Mouse (Mus musculus) ovary, postnatal 14 days (tissue): ENCODE data around the gene Prkcg.
"Not testable (repeated sequence)": the region's sequence is repeated elsewhere in the genome, so short reads cannot be mapped to it uniquely, and the experiment has no call there.

Source experiments
- DNase-seq: peaks from one replicate; pipeline ENCODE4 v3.0.0; 2022; ENCODE audit warnings: low spot score

Prkcg gene

DNA sequence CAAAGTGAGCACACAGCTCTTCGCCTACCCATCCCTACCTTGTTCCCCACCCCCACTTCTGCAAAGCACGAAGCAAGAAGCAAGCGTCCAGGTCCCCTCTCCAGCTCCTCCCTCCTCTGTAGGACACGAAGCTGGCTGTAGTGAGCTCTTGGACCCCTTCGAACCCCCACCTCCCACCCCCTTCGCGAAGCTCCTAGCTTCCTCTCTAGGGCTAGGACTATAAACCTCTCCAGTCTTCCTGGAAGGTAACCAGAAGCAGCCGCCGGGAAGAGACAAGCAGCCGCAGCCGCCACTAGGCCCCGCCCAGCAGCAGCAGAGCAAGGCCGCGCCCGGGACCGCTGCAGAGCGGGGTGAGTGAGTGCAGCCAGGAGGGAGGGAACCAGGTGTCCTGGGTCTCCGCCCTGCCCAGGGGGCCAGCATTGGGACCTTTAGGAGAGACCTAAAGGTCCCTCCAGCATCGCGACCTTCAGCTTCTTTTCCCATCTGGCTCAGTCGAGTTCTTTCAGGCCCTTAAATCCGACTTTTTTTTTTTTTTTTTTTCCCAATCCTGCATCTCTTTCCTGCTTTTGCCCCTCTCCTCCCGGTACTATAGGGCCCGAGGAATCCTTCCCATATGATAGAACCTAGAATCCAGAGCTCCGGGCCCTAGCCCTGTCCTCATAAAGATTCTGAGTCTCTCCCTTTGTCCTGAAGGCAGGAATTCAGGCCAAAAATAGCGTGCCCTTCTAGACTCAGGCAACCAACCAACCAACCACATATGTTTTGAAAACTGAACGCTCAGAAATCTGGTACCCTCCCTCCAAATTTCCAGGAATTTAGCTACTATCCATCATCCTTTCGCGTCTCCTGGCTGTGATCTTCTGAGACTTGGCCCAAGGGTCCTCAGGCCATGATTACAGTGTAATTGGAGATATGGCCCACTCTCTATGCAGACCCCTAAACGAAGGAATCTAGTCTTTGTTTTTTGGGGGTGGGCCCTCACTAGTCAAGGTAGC lies at the start of gene Prkcg, which contains the start of gene Myadm:
Gene Prkcg, plus strand, starts transcription at position 204 of the 995 bp plus-strand sequence.
Gene Myadm, plus strand, starts transcription at position 105 of the 995 bp plus-strand sequence.
- DNase-seq = peak; percentile 66

DNA sequence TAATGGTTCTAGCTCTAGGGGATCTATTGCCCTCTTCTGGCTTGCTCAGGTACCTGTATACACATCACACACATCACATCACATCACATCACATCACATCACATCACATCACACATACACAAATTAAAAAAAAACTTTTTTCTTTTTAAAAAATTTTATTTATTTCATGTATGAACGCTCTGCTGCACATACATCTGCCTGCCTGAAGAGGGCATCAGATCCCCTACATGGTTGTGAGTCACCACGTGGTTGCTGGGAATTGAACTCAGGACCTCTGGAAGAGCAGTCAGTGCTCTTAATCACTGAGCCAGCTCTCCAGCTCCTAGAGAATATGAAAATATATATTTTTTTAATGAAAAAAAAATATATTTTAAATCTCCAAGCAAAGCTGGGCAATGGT lies 49.8 kb upstream of the Prkcg start:
- DNase-seq = no peak

DNA sequence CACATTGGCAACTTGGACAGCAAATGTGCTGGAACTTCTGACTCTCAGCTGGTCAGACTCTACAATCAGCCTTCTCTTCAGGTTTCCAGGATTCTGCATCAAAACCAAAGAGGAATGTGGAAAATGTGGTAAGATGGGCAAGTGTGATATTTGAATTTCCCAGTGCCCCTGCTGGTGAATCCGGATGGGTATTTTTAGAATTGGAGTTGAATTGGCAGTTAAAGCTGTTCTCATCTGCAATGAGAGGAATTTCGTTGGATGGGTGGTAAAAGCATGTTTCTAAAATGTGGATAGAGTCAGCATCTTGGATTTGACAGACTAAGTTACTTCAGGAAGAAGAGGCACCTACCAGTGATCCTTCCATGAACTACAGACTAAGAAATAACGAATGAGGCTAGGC lies 28.3 kb upstream of the Prkcg start:
- DNase-seq = no peak

DNA sequence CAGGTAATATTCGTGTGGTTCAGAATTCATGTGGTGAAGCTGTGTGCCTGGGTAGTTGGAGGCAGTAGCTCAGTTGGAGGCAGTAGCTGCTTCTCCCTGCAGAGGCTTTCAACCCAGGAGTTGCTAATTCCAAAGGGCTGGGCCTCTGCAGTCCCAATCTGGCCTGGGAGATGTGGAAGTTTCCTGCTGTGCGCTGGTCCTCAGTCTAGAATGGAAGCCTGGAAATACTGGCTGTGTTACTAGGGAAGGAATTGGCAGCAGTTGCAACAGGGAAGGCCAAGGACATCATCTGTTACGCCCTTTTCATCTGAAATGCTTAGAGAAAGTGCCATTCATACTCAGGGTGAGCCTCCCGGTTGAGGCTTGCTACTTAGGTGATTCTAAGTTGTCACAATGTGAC lies 27.5 kb upstream of the Prkcg start:
- DNase-seq = no peak

DNA sequence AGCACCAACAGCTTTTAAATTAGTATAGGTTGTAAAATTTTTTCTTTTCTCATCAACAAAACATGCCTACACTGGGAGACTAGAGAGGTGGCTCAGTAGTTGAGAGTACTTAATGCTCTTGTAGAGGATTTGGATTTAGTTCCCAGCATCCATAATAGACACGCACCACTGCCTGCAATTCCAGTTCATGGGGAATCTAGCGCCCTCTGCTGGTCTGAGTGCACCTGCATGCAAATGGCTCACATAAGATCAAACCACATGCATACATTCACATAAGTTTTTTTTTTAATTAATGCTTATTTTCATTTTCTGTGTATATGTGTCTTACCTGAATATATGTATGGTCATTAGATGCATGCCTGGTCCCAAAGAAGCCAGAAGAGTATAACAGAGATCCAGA lies 26.2 kb upstream of the Prkcg start:
- no peak for DNase-seq

DNA sequence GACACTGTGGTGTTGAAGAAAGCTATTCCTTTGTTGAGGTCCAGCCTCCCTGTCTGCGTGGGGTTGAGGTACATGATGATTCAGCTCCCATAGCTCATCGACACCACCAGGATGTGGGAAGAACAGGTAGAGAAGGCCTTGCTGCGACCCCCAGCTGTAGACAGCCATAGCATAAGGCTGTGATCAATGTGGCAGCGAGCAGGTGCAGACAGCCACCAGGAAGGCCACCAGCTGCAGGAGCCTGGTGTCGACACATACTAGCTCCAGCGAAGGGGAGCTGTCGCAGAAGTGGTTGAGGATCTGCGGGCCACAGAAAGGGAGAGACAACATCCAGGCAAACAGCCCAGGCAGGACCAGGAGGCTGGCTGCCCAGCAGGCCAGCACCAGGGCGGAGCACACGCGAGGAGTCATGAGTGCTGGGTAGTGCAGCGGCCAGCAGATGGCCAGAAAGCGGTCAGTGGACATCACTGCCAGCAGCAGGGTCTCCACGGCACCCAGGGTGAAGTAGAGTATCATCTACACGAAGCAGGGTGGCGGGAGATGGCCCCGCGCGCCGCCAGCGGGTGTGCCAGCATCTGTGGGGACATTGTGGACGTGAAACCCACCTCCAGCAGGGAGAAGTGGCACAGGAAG lies 24.5 kb upstream of the Prkcg start:
- DNase-seq = no peak

DNA sequence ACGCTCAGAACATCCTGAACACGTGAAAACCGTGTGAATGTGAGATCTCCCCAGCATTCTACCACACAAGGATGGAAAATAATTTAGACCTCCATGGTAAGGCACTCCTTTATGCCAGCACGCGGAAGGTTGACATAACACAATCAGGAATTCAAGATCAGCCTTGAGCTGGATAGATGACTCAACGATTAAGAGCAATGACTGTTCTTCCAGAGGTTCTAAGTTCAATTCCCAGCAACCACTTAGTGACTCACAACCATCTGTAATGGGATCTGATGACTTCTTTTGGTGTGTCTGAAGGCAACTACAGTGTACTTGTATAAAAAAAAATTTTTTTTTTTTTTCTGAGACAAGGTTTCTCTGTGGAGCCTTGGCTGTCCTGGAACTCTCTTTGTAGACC lies 23.7 kb upstream of the Prkcg start:
- DNase-seq = no peak

DNA sequence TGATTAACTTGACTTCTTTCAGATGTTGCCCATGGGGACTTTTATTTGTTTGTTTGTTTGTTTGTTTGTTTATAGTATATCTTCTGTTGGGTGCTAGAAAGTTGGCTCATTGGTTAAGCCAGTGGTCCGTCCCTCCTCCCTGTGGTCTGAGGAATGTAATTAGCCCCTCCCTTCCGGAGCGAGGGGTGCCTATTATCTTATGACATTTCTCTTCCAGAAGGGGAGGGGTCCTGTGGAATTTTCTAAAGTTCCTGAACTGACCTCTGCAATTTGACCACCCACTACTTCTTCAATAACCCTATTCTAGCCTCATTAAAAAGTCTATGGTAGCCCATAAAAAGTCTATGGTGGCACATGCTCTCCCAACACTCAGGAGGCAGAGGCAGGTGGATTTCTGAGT lies 21.7 kb upstream of the Prkcg start:
- DNase-seq = no peak

DNA sequence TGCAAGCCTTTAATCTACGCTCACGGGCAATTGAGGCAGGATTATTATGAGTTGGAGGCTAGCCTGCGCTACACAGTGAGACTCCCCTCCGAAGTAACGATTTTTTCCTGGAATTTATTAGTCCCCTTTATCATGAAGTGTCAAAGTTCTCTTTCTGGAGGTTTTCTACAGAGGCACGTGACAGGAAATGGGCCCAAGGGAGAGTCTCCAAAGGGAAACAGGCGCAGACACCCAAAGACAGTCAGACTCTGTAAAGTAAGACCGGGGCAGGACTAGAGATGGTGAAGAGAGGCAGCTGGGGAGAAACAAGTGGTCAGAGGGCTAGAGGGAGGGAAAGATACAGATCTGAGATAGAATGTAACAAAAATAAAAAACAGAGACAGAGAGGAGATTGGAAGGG lies 21.1 kb upstream of the Prkcg start:
- DNase-seq = no peak

DNA sequence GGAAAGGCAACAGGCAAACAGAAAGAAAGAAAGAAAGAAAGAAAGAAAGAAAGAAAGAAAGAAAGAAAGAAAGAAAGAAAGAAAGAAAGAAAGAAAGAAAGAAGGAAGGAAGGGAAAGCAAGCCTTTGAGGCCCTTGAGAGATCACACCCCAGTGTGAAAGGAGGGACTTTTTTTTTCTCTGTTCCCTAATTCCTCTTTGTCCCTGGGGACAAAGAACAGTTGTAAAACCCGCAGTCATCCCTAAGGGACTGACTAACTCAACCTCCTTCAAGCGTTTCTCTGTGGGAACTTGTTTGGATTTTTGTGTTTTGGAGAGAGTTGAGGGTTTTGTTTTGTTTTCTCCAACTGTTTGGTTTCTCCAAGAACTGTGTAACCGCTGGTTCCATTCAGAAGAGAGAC lies 20.7 kb upstream of the Prkcg start:
- no peak for DNase-seq

DNA sequence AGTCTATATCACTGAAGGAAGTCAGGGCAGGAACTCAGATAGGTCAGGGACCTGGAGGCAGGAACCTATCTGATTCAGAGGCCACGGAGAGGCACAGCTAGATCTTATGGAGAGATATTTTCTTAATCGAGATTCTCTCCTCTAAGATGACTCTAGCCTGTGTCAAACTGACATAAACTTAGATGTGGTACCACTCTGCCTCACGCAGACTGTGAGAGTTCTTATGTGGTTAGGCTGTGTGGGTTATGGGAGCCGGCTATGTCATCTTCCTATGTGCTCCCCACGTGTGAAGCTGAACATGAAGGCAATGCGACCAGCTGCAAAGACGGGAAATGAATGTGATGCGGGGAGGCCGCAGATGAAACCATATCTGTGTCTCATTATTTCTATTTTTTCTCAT lies 16.8 kb upstream of the Prkcg start:
- no peak for DNase-seq

DNA sequence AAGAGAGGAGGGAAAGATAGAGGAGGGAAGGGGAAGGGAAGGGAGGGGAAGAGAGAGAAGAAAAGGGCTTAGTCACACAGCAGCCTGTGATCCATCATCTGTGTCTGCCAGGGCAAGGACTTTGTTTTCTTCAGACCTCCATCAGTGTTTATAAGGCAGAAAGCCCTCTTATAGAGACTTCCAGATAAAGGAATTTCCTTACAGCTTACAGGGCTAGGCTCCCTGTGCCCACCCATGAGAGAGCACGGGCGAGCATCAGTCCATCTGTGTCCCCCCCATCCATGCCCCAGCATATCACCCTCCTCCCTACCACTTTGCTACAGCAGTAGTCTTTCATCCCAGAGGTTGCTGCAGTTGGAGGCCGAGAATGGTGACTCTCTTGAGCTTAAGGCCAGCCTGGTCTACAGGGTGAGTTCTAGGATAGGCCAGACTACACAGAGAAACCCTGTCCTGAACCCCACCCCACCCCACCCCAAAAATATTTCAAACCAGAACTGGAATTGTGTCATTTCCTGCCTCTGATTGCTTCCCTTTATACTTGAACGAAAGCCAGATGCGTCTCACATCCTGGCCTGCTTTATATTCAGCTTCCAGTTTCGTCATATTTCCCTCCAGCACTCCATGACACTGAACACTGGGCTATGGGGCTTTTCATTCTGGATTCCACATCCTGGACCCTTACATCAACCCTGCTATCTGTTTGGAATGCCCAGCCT lies 13.4 kb upstream of the Prkcg start:
- no peak for DNase-seq

DNA sequence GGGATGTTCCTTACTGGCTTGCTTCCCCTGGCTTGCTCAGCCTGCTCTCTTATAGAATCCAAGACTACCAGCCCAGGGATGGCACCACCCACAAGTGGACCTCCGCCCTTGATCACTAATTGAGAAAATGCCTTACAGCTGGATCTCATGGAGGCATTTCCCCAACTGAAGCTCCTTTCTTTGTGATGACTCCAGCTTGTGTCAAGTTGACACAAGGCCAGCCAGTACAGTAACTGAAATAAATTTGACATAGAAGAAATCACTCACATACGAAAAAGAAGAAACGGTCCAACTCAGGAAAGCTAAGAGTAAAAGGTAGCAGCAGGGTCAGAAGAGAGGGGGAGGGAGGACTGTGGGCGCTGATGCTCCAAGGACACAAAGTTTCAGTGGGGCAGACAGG lies 12.2 kb upstream of the Prkcg start:
- DNase-seq = not testable (repeated sequence)

DNA sequence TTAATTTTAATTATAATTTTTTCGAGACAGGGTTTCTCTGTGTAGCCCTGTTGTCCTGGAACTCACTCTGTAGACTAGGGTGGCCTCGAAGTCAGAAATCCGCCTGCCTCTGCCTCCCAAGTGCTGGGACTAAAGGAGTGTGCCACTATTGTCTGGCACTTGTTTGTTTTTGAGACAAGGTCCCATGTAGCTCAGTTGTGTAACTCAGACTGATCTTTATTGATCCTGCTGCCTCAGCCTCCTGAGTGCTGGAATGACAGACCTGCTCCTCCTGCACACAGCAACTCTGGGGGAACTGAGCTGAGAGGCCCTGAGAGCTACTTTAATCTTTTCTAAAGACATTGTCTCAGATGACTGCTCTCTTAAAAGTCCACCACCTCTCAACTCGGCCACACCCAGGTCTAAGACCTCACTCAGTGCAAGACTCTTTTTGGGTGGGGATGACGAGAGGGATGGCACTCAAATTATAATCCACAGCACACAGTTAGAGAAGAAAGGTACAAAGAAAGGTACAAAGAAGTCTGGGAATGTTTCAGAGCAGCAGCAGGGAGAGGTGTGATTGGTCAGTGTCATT lies 8.8 kb upstream of the Prkcg start:
- no peak for DNase-seq

DNA sequence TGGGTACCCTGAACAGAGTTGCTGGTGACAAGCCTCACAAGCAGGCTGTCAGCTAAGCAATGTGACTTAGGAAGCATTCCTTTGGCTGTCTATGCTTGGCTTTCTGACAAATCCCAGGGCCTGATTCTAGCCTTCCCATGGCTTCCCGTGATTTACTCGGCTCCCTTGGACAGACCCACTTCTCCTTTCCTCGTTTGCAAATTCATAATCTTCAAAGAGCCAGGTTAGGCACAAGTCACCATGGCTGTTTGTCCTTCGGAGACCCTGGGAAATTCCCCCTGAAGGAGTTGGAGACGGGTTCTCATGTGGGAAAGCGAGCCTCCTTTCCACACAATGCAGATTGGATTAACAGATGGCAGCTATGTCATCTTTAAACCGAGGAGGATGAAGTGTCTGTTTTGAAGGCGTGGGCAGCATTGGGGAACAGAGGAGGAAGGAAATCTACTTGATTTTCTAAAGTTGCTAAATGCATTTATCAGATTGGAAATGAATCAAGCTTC lies 8.3 kb upstream of the Prkcg start:
- no peak for DNase-seq

DNA sequence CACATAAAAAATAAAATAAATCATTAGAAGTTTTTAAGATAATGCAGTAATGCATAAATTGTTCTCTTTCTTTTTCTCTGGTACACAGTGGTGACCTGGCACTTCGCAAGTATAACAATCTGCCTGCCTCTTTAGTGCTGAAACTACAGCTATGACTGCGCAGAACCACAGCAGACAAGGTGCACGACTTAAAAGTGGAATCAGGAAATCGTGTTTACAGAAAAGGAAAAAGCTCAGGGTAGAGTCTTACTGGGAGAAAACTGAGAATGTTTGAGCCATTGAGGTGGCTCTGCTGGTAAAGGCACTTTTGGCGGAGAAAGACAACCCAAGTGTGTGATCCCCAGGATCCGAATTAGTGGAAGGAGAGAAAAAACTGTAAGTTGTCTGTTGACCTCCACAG lies 7.2 kb upstream of the Prkcg start:
- no peak for DNase-seq

DNA sequence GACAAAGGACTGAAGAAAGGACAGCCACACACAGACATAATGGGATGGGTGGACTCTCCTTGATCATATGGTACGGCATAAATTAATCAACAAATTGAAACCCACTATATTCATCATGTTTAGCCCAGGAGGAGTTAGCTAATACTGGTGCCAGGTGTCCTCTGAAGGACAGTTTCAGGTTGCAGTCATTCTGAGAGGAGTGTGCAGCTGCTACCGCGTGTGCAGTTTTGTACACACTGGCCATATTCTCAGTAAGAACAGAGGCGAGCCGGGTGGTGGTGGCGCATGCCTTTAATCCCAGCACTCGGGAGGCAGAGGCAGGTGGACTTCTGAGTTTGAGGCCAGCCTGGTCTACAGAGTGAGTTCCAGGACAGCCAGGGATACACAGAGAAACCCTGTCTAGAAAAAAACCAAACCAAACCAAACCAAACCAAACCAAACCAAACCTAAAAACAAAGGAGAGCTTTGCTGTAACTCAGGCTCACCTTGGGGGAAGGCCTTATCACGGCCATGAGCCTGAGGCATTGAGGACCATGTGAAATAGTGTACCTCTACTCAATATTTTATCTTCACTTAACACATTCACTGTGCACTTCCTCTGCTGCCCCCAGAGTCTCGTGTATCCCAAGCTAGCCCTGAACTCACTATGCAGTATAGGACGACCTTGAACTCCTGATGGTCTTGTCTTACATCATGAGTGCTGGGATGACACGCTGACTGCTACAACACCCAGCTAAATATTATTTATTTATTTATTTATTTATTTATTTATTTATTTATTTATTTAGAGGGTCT lies 5.7 kb upstream of the Prkcg start:
- no peak for DNase-seq

DNA sequence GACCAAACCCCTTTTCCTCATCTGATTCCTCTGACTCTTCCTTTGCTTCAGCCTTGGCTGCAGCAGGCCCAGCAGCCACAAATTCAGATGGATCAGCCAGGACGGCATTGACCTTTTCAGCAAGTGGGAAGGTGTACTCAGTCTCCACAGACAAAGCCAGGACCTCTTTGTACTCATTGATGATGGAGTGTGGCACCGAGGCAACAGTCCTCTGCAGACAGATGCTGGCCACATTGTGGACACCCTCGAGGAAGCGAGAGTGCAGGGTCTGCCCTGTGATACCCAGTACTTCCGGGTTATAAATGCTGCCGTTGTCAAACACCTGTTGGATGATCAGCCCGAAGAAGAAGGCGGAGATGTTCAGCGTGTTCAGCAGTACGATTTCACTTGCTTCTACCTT lies 4.4 kb upstream of the Prkcg start:
- DNase-seq = no peak

DNA sequence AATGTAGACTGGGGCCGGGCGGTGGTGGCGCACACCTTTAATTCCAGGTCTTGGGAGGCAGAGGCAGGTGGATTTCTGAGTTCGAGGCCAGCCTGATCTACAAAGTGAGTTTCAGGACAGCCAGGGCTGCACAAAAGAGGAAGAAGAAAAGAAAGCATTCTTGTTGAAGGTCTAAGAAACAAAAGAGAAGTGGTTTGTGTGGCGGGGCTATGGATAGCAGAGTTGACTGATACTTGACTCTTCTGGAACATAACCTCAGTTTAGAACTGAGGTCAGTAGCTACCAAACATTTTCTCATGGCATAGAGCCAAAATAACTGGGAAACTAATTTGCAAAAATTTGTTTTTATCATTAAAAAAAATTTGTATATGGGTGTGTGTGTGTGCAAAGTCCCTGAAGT lies 2.9 kb upstream of the Prkcg start:
- no peak for DNase-seq

DNA sequence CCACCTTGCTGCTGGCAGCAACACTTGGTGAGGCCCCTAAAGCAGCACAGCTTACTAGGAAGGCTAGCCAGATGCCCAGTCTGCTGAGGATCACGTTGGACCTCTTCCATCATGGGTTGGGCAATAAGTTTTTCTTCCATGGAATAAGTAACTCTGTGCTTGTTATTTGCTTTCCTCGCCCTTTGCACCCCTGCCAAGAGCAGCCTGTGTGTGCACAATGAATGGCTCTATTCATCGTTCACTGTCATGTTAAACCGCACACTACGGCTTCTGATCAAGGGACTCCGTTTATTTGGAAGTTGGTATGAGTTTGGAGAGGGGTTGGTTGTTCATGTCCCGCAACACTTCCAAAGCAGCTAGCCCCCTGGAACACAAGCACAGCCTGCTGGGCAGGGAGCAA lies 1.8 kb upstream of the Prkcg start:
- DNase-seq = no peak

DNA sequence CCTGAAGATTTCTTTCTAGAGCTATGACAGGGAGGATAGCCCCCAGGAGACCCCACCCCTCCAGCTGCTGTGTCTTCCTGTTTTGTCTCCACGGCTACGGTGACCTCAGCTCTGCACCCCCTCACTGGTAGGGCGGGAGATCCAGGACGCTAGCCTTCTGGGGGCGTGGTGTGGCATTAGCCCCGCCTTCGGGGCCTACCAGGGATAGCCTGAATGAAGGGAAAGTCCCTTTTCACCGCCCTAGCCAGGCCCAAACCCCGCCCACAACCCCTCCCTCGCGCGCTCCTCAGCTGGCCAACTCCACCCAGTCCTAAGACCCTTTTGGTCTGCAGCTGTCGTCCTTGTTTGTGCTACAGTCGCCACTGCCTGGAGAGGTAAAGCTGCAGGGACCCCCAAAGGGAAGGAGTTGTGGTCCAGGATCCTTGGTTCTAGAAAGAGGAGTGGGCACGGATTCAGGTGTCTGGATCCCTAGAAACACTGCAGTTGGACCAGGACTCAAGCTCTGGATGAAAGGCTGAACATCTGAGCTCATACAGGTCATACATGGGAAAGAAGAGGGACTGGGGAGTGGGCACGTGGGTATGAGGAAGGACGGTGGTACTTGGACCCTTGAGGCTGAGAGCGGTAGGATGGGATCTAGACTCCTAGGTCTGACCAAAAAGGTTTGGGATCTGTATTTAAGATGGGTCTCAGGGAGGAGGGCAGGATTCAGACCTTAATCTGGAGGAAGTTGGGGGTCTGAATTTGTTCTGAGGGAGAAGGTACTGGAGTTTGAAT lies 1.5 kb downstream of the Prkcg start:
- DNase-seq = peak; percentile 92
